Mouse (Mus musculus) spleen, adult 18-20 months (tissue): Measurements from ENCODE around the gene Tnfsf12.

ENCODE experiments used
- DNase-seq, 2 experiments: peaks; one replicate each; pipeline ENCODE4 v3.0.0; 2022; ENCODE audit warnings: mixed read lengths in 2 of 2

The Tnfsf12 gene

GRCm38 (mm10) chr11:69653399-69653798, 42.2 kb downstream of the Tnfsf12 start:
- DNase-seq: no peak

- DNase-seq: no peak
Measured at GRCm38 (mm10) chr11:69645860-69646259, 49.8 kb downstream of the Tnfsf12 start.
